Mouse (Mus musculus) testis, adult 2 months (tissue): ENCODE results near the gene Tgfa.

ENCODE experiments used
- CTCF ChIP-seq: fragments of 200-500 bp; IDR thresholded peaks from 2 replicates; pipeline ENCODE4 v1.5.1; 2012; ENCODE audit warnings: low read depth, mild to moderate bottlenecking, inconsistent platforms, low read length, moderate library complexity; ENCODE audit not compliant: control insufficient read depth, insufficient read depth, insufficient replicate concordance
- POLR2A ChIP-seq: fragments of 200-500 bp; IDR thresholded peaks from 2 replicates; pipeline ENCODE4 v1.6.1; 2012; ENCODE audit warnings: low read depth, mild to moderate bottlenecking, inconsistent platforms, low read length, moderate library complexity; ENCODE audit not compliant: control insufficient read depth

- TF ChIP-seq CTCF (no peak), POLR2A (no peak)
These were observed 4.4 kb upstream of the Tgfa start for GRCm38 (mm10) chr6:86190622-86191021.
